Mouse (Mus musculus): Measurements from ENCODE around the gene Tiparp. TPM values are rescaled to one million over a fixed set of nuclear protein-coding genes. Genes with fewer than 3 reads are reported as not detected.
A peak's percentile ranks its signal among the peaks of the same experiment; 100 is the strongest.

Gene Tiparp
- polyA plus RNA-seq, 1 experiment: 6.6 TPM

DNA sequence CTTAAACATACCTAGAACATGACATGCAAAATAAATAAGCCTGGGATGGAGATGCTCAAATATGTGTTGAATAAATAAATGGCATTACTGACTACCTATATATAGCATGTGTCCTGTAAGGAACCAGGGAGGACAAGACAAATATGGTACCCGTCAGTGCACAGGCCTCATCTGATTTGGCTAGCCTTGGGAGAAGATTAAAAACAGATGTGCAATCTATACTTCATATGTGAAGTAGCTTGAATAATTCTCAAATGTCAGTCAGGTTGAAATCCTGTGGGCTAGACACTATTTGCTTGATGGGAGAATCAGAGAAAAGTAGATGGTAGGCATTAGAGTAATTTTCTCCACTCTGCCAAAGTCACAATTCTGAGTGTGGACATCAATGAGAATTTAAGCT is 6.8 kb upstream of the Tiparp start:
- WGBS: 69% methylated on average over 1 of the region's 1 CpGs
- no peak overlapping the region for H3K27ac ChIP-seq (ENCODE audit: control insufficient read depth, insufficient read depth, low read depth, low read length, poor library complexity)
- TF ChIP-seq POLR2A (IDR thresholded peaks at IDR 0.05; ENCODE audit: borderline replicate concordance, control insufficient read depth, low read depth, low read length): no peak
- no peak for TF ChIP-seq CTCF (IDR thresholded peaks at IDR 0.05; ENCODE audit: control insufficient read depth, insufficient read depth, low read length)

DNA sequence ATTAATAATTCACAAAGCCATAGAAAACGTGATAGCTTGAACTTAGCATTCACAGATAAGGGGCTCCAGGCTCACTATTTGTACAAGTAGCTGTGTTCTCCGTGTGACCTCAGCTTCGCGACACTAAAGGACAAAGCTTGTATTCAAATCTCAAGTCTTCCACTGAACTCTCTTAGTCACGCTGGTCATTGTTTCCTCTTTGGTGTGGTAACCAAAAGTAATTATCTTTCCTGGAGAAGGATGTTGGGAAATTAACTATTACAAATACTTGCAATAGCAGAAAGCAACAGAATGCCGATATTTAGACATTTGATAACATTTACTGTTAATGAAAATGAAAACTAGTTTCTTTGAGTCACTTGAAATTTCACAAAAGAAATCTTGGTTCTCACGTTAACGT is 4.8 kb upstream of the Tiparp start:
- 57% methylated on average over 8 of the region's 8 CpGs for WGBS
- H3K4me3 ChIP-seq (replicated peaks; ENCODE audit: control insufficient read depth, low read depth, low read length): no peak overlapping the region
- TF ChIP-seq POLR2A (IDR thresholded peaks at IDR 0.05; ENCODE audit: borderline replicate concordance, control insufficient read depth, low read depth, low read length): no peak
- no peak for TF ChIP-seq CTCF (IDR thresholded peaks at IDR 0.05; ENCODE audit: control insufficient read depth, insufficient read depth, low read length)
- H3K27ac ChIP-seq (ENCODE audit: control insufficient read depth, insufficient read depth, low read depth, low read length, poor library complexity): no peak overlapping the region
- no peaks in the 10 kb centered on the region; the same call in 1 of the 2 replicates for H3K4me1 ChIP-seq (ENCODE audit: control insufficient read depth, insufficient read depth, low read length)

More for the DNA sequence above, 6.8 kb upstream of the Tiparp start:
- H3K4me1 ChIP-seq (ENCODE audit: control insufficient read depth, insufficient read depth, low read length): peaks cover 3% of the 10 kb centered on the region; the same call in 1 of the 2 replicates
- H3K4me3 ChIP-seq (replicated peaks; ENCODE audit: control insufficient read depth, low read depth, low read length): no peak overlapping the region

- WGBS: 65% methylated on average over 3 of the region's 3 CpGs
- Histone ChIP-seq H3K4me3 (replicated peaks; ENCODE audit: control insufficient read depth, low read depth, low read length) (no peak overlapping the region), H3K27ac (ENCODE audit: control insufficient read depth, insufficient read depth, low read depth, low read length, poor library complexity) (no peak overlapping the region), H3K4me1 (ENCODE audit: control insufficient read depth, insufficient read depth, low read length) (no peaks in the 10 kb centered on the region; the same call in 1 of the 2 replicates)
- TF ChIP-seq POLR2A (IDR thresholded peaks at IDR 0.05; ENCODE audit: borderline replicate concordance, control insufficient read depth, low read depth, low read length) (no peak), CTCF (IDR thresholded peaks at IDR 0.05; ENCODE audit: control insufficient read depth, insufficient read depth, low read length) (no peak)
Measured at GRCm38 (mm10) chr3:65525731-65526130, 2.5 kb upstream of the Tiparp start.

GRCm38 (mm10) chr3:65527196-65527595 is 1.0 kb upstream of the Tiparp start:
- no peak for TF ChIP-seq CTCF (IDR thresholded peaks at IDR 0.05; ENCODE audit: control insufficient read depth, insufficient read depth, low read length)
- TF ChIP-seq POLR2A (IDR thresholded peaks at IDR 0.05; ENCODE audit: borderline replicate concordance, control insufficient read depth, low read depth, low read length): no peak
- H3K27ac ChIP-seq (ENCODE audit: control insufficient read depth, insufficient read depth, low read depth, low read length, poor library complexity): no peak overlapping the region
- no peaks in the 10 kb centered on the region; the same call in 1 of the 2 replicates for H3K4me1 ChIP-seq (ENCODE audit: control insufficient read depth, insufficient read depth, low read length)
- 21% methylated on average over 3 of the region's 3 CpGs for WGBS
- no peak overlapping the region for H3K4me3 ChIP-seq (replicated peaks; ENCODE audit: control insufficient read depth, low read depth, low read length)

- Histone ChIP-seq H3K4me1 (ENCODE audit: control insufficient read depth, insufficient read depth, low read length) (no peaks in the 10 kb centered on the region; the same call in 1 of the 2 replicates), H3K27ac (ENCODE audit: control insufficient read depth, insufficient read depth, low read depth, low read length, poor library complexity) (peak overlapping the region; percentile 98), H3K4me3 (replicated peaks; ENCODE audit: control insufficient read depth, low read depth, low read length) (peak overlapping the region; percentile 79)
- under 1% methylated on average over 95 of the region's 97 CpGs for WGBS
- TF ChIP-seq POLR2A (IDR thresholded peaks at IDR 0.05; ENCODE audit: borderline replicate concordance, control insufficient read depth, low read depth, low read length): 0 out of 2 replicates have a peak, but pooled peaks have one; percentile 23
- TF ChIP-seq CTCF (IDR thresholded peaks at IDR 0.05; ENCODE audit: control insufficient read depth, insufficient read depth, low read length): 0 out of 2 replicates have a peak, but pooled peaks have one; percentile 10
Measured at GRCm38 (mm10) chr3:65528614-65529470, 632 bp downstream of the Tiparp start.

- Histone ChIP-seq H3K27ac (ENCODE audit: control insufficient read depth, insufficient read depth, low read depth, low read length, poor library complexity) (peak overlapping the region; percentile 98), H3K4me3 (replicated peaks; ENCODE audit: control insufficient read depth, low read depth, low read length) (peak overlapping the region; percentile 79), H3K4me1 (ENCODE audit: control insufficient read depth, insufficient read depth, low read length) (no peaks in the 10 kb centered on the region)
- WGBS: 3% methylated on average over 19 of the region's 19 CpGs
- no peak for TF ChIP-seq CTCF (IDR thresholded peaks at IDR 0.05; ENCODE audit: control insufficient read depth, insufficient read depth, low read length)
- TF ChIP-seq POLR2A (IDR thresholded peaks at IDR 0.05; ENCODE audit: borderline replicate concordance, control insufficient read depth, low read depth, low read length): 0 out of 2 replicates have a peak, but pooled peaks have one; percentile 3
Measured at GRCm38 (mm10) chr3:65529471-65530215, 1.4 kb downstream of the Tiparp start.

DNA sequence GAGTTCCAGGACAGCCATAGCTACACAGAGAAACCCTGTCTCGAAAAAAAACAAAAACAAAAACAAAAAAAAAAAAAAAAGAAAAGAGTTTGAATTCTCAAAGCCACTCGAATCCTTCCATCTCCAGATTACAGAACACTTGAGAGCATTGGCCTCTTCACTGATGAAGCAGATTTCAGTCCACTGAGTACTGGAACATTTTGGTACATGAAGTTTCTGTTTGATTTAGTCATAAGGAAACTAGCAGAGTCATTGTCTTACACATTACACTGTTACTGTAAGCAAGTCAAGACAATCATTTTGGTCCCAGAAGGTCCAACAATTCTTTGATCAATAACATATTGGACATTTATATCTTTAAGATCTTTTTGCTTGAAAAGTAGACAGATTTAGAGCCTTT is 4.8 kb downstream of the Tiparp start:
- TF ChIP-seq CTCF (IDR thresholded peaks at IDR 0.05; ENCODE audit: control insufficient read depth, insufficient read depth, low read length) (no peak), POLR2A (IDR thresholded peaks at IDR 0.05; ENCODE audit: borderline replicate concordance, control insufficient read depth, low read depth, low read length) (no peak)
- WGBS: 68% methylated on average over 2 of the region's 2 CpGs
- Histone ChIP-seq H3K27ac (ENCODE audit: control insufficient read depth, insufficient read depth, low read depth, low read length, poor library complexity) (no peak overlapping the region), H3K4me1 (ENCODE audit: control insufficient read depth, insufficient read depth, low read length) (no peaks in the 10 kb centered on the region), H3K4me3 (replicated peaks; ENCODE audit: control insufficient read depth, low read depth, low read length) (no peak overlapping the region)

DNA sequence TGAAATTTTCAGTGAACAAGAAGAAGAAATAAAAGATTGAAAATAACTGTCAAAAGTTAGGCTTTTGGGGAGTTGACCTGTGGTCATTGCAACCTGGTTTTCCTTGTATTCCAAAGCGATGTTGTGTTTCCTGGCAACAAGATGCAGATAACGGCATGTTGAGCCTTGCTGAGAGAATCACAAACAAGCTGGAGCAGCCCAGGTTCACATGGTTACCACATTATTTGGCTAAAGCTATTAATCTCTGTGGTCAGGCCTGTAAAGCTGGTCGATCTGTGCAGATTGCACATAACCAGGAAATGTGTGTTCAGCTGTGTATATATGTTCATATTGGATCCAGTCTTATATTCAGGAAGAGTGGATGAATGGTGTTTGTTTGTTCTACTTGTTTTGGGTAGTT is 5.4 kb downstream of the Tiparp start:
- Histone ChIP-seq H3K4me1 (ENCODE audit: control insufficient read depth, insufficient read depth, low read length) (no peaks in the 10 kb centered on the region), H3K4me3 (replicated peaks; ENCODE audit: control insufficient read depth, low read depth, low read length) (no peak overlapping the region), H3K27ac (ENCODE audit: control insufficient read depth, insufficient read depth, low read depth, low read length, poor library complexity) (no peak overlapping the region)
- no peak for TF ChIP-seq CTCF (IDR thresholded peaks at IDR 0.05; ENCODE audit: control insufficient read depth, insufficient read depth, low read length)
- TF ChIP-seq POLR2A (IDR thresholded peaks at IDR 0.05; ENCODE audit: borderline replicate concordance, control insufficient read depth, low read depth, low read length): no peak
- 65% methylated on average over 3 of the region's 3 CpGs for WGBS
